Mouse (Mus musculus): ENCODE results near the gene Il13. TPM values are rescaled to one million over a fixed set of nuclear protein-coding genes. Genes with fewer than 3 reads are reported as not detected.

Gene Il13
- polyA plus RNA-seq, 1 experiment from 2014 or later = not detected

- Histone ChIP-seq H3K4me2 (no peak overlapping the region), H3K4me3 (no peak overlapping the region), H3K27me3 (replicated peaks) (no peaks in the 10 kb centered on the region), H3K36me3 (peaks cover 67% of the 10 kb centered on the region), H3K9me3 (replicated peaks) (no peaks in the 10 kb centered on the region), H3K27ac (no peak overlapping the region), H3K4me1 (peaks cover 37% of the 10 kb centered on the region), H3K9ac (no peak overlapping the region)
- no peak for ATAC-seq
- WGBS (ENCODE audit: insufficient replicate concordance) = 84% methylated on average over 2 of the region's 2 CpGs
Observed at GRCm38 (mm10) chr11:53652427-53652826, 17.9 kb upstream of the Il13 start.

DNA sequence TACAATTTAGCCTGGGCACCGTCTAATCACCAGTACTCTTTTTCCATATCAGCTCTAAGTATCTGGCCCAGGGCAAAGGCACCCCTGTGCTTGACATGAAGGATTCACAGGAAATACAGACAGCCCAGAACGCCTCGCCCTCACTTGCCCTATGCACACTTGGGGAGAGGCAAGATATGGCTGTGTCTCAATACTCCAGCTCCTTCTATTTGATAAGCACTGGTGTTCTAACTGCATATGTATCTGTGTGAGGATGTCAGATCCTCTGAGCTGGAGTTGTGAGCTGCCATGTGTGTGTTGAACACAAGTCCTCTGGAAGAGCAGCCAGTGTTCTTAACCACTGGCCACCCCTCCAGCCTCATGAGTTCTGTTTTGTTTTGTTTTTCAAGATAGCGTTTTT is 16.9 kb upstream of the Il13 start:
- H3K9me3 ChIP-seq (replicated peaks) = no peaks in the 10 kb centered on the region
- no peak overlapping the region for H3K4me3 ChIP-seq
- 52% methylated on average over 4 of the region's 4 CpGs for WGBS (ENCODE audit: insufficient replicate concordance)
- peaks cover 27% of the 10 kb centered on the region for H3K4me1 ChIP-seq
- ATAC-seq = peak; percentile 42; the same call in 1 of the 2 replicates
- no peak overlapping the region for H3K4me2 ChIP-seq
- peaks cover 67% of the 10 kb centered on the region for H3K36me3 ChIP-seq
- H3K9ac ChIP-seq = no peak overlapping the region
- no peak overlapping the region for H3K27ac ChIP-seq
- H3K27me3 ChIP-seq (replicated peaks) = no peaks in the 10 kb centered on the region

GRCm38 (mm10) chr11:53644017-53644416 is 9.5 kb upstream of the Il13 start:
- peaks cover 14% of the 10 kb centered on the region for H3K4me1 ChIP-seq
- 72% methylated on average over 5 of the region's 5 CpGs for WGBS (ENCODE audit: insufficient replicate concordance)

DNA sequence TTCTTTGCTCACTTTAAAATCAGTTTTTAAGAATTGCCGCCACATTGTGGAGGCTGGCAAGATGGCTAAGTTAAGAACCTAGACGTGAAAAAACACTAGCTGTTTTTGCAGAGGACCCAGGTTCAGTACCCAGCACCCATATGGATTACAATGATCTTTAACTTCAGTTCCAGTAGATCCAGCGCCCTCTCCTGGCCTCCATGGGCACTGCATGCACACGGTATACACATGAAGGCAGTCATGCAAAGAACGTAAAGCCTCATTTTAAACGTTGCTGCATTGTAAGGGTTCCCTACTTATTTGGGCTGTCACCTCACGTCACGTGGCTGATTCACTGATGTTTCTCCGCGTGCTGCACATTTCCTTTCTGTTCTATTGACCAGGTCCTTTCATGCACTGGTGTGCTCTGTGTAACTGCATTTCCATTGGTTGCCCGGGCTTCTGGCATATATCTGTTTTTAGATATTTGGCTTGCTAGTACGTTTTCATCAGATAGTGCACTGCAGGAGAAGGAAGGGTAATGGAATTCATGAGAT is 8.3 kb upstream of the Il13 start:
- no peak for ATAC-seq

More at GRCm38 (mm10) chr11:53644017-53644416, 9.5 kb upstream of the Il13 start:
- ATAC-seq = no peak
- Histone ChIP-seq H3K27ac (no peak overlapping the region), H3K9ac (no peak overlapping the region), H3K27me3 (replicated peaks) (no peaks in the 10 kb centered on the region; the same call in 1 of the 2 replicates), H3K36me3 (peaks cover 8% of the 10 kb centered on the region), H3K4me2 (no peak overlapping the region), H3K9me3 (replicated peaks) (no peaks in the 10 kb centered on the region), H3K4me3 (no peak overlapping the region)

DNA sequence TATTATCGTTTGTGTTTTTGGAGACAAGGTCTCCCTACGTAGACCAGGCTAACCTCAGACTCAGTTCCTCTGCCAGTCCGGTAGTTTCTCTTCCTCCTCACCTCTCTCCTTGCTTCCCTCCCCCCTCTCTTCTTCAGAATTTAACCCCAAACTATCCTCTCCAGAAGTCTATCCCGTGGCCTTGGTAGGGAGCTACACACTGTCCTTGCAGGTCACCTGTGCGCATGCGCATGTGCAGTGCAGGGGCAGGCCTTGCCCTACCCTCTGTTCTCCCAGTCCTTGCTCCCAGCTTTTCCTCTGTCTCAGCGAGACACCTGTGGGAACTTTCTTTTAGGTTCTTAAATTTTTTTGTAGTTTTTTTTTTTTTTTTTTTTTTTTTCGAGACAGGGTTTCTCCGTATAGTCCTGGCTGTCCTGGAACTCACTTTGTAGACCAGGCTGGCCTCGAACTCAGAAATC is 3.3 kb upstream of the Il13 start:
- ATAC-seq = no peak
- no peak overlapping the region for H3K4me2 ChIP-seq
- H3K4me3 ChIP-seq = no peak overlapping the region
- no peak overlapping the region for H3K27ac ChIP-seq
- peaks cover 36% of the 10 kb centered on the region for H3K27me3 ChIP-seq (replicated peaks)
- H3K9ac ChIP-seq = no peak overlapping the region
- no peaks in the 10 kb centered on the region for H3K36me3 ChIP-seq
- WGBS (ENCODE audit: insufficient replicate concordance) = 68% methylated on average over 10 of the region's 10 CpGs
- H3K4me1 ChIP-seq = peaks cover 46% of the 10 kb centered on the region
- H3K9me3 ChIP-seq (replicated peaks) = no peaks in the 10 kb centered on the region

More for the DNA sequence above, 8.3 kb upstream of the Il13 start:
- no peaks in the 10 kb centered on the region for H3K9me3 ChIP-seq (replicated peaks)
- H3K4me1 ChIP-seq = peaks cover 14% of the 10 kb centered on the region
- no peaks in the 10 kb centered on the region for H3K36me3 ChIP-seq
- H3K4me2 ChIP-seq = no peak overlapping the region
- WGBS (ENCODE audit: insufficient replicate concordance) = 53% methylated on average over 12 of the region's 12 CpGs
- H3K4me3 ChIP-seq = no peak overlapping the region
- no peak overlapping the region for H3K9ac ChIP-seq
- H3K27ac ChIP-seq = no peak overlapping the region
- peaks cover 1% of the 10 kb centered on the region for H3K27me3 ChIP-seq (replicated peaks)

- Histone ChIP-seq H3K36me3 (no peaks in the 10 kb centered on the region), H3K27me3 (replicated peaks) (peaks cover 36% of the 10 kb centered on the region), H3K4me2 (peak overlapping the region; percentile 13; the same call in 1 of the 2 replicates), H3K9ac (no peak overlapping the region), H3K9me3 (replicated peaks) (no peaks in the 10 kb centered on the region), H3K27ac (no peak overlapping the region), H3K4me3 (no peak overlapping the region), H3K4me1 (peaks cover 44% of the 10 kb centered on the region)
- no peak for ATAC-seq
- WGBS (ENCODE audit: insufficient replicate concordance) = 29% methylated on average over 21 of the region's 21 CpGs
Observed at GRCm38 (mm10) chr11:53637046-53637802, 2.7 kb upstream of the Il13 start.

DNA sequence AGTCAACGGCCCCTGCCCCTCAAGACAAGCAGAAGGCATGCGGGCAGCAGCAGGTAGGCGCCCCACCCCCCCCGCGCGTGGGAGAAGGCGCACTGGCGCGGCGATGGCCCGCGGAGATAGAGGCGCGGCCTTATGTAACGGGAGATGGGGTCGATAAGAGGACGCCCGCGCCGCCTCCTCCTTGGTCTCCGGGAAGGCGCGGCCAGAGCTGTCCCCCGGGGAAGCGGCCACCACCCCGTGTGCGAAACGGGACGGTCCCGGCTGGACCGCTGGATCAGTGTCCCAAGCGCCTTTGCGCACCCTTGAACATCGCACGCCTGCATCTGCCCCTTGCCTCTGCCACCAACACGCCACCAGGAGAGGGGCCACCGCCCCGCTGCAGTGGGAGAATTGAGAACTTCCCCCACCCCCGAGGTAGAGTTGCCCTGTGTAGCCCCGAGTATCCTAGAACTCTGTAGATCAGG is 1.7 kb upstream of the Il13 start:
- no peaks in the 10 kb centered on the region for H3K36me3 ChIP-seq
- H3K4me1 ChIP-seq = peaks cover 41% of the 10 kb centered on the region
- H3K4me2 ChIP-seq = peak overlapping the region; percentile 75
- H3K4me3 ChIP-seq = peak overlapping the region; percentile 44
- no peak overlapping the region for H3K27ac ChIP-seq
- WGBS (ENCODE audit: insufficient replicate concordance) = 2% methylated on average over 40 of the region's 40 CpGs
- no peaks in the 10 kb centered on the region for H3K9me3 ChIP-seq (replicated peaks)
- peaks cover 36% of the 10 kb centered on the region for H3K27me3 ChIP-seq (replicated peaks)
- no peak for ATAC-seq
- peak overlapping the region; percentile 47 for H3K9ac ChIP-seq

DNA sequence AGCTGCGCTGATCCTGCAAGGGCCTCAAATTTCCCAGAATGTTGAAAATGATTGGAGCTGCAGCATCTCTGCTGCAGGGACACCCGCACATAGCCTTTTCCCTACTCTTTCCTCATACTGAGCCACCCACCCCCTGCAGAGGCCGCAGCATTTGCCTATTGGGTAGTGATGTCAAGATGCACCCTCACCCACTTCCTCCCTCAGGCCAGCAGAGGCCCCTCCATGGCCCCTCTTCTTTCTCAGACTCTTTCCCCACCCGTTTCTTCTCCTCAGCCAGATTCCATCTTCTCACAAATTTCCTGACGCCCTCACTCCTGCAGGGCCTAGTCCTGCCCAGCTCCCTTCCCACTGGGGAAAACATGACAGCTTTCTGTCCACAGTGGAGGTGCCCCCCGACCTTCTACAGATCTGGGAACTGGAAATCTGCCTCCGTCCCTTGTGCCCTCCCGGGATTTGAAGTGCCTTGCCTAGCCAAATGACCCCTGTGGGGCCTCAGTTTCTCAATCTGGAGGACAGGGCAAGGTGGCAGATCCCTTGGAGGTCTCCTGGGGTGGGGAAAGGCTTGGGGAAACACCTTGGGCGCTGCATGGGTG is 1.2 kb upstream of the Il13 start:
- WGBS (ENCODE audit: insufficient replicate concordance) = 21% methylated on average over 9 of the region's 9 CpGs
- Histone ChIP-seq H3K4me3 (peak overlapping the region; percentile 44), H3K36me3 (no peaks in the 10 kb centered on the region), H3K27ac (no peak overlapping the region), H3K4me2 (peak overlapping the region; percentile 75), H3K27me3 (replicated peaks) (peaks cover 36% of the 10 kb centered on the region), H3K4me1 (peaks cover 37% of the 10 kb centered on the region), H3K9ac (peak overlapping the region; percentile 47), H3K9me3 (replicated peaks) (no peaks in the 10 kb centered on the region)
- ATAC-seq = no peak

DNA sequence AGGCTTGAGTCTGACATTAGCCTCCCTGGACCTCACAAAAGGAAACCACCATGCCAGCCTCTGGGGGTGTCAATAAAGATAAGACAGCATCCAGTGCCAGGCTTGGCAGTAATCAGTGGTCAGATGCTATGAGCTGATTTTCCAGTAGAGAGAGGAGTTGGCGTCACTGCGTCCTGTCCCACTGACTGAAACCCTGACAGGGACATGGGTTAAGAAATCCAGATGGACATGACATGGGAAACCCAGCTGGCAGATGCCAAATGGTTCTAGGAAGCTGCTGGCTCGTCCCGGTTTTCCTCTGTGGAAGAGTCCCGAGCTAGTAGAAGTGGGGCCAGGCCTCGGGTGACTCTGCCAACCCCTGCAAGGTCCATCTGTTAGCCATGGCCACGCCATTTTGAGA is 858 bp downstream of the Il13 start:
- no peak overlapping the region for H3K4me2 ChIP-seq
- 69% methylated on average over 7 of the region's 7 CpGs for WGBS (ENCODE audit: insufficient replicate concordance)
- no peak for ATAC-seq
- no peak overlapping the region for H3K27ac ChIP-seq
- H3K4me1 ChIP-seq = peaks cover 36% of the 10 kb centered on the region
- no peak overlapping the region for H3K4me3 ChIP-seq
- H3K36me3 ChIP-seq = no peaks in the 10 kb centered on the region
- no peaks in the 10 kb centered on the region for H3K9me3 ChIP-seq (replicated peaks)
- no peak overlapping the region for H3K9ac ChIP-seq
- peaks cover 36% of the 10 kb centered on the region for H3K27me3 ChIP-seq (replicated peaks)

- WGBS (ENCODE audit: insufficient replicate concordance) = 77% methylated on average over 14 of the region's 14 CpGs
- ATAC-seq = no peak
- peaks cover 29% of the 10 kb centered on the region for H3K27me3 ChIP-seq (replicated peaks)
- no peak overlapping the region for H3K4me3 ChIP-seq
- H3K9ac ChIP-seq = no peak overlapping the region
- no peak overlapping the region for H3K4me2 ChIP-seq
- H3K9me3 ChIP-seq (replicated peaks) = no peaks in the 10 kb centered on the region
- H3K36me3 ChIP-seq = no peaks in the 10 kb centered on the region
- H3K4me1 ChIP-seq = peaks cover 41% of the 10 kb centered on the region
- no peak overlapping the region for H3K27ac ChIP-seq
Observed at GRCm38 (mm10) chr11:53632122-53632733, 2.3 kb downstream of the Il13 start.

- Histone ChIP-seq H3K36me3 (no peaks in the 10 kb centered on the region), H3K27me3 (replicated peaks) (no peaks in the 10 kb centered on the region), H3K27ac (peak overlapping the region; percentile 68), H3K4me2 (no peak overlapping the region), H3K4me3 (no peak overlapping the region), H3K4me1 (peaks cover 35% of the 10 kb centered on the region), H3K9me3 (replicated peaks) (no peaks in the 10 kb centered on the region), H3K9ac (no peak overlapping the region)
- peak; percentile 70 for ATAC-seq
- WGBS (ENCODE audit: insufficient replicate concordance) = 7% methylated on average over 1 of the region's 1 CpGs
Observed at GRCm38 (mm10) chr11:53627859-53628258, 6.6 kb downstream of the Il13 start.
